Mouse (Mus musculus) forebrain, embryonic 16.5 days (tissue): ENCODE data around the gene Smurf2. TPM values are rescaled to one million over a fixed set of nuclear protein-coding genes. Genes with fewer than 3 reads are reported as not detected.
A peak's percentile ranks its signal among the peaks of the same experiment; 100 is the strongest.
"Not testable (repeated sequence)": the region's sequence is repeated elsewhere in the genome, so short reads cannot be mapped to it uniquely, and the experiment has no call there.

ENCODE experiments used
- ATAC-seq: fragments of 200-750 bp; cut with Nextera tagmentation; 2 replicates; pipeline ENCODE4 v1.8.0; 2017; ENCODE audit warnings: mild to moderate bottlenecking, moderate library complexity
- H3K27ac ChIP-seq: fragments of 300-500 bp; sonication (generic); 2 replicates; pipeline ENCODE4 v1.5.1; 2014; ENCODE audit warnings: low read length, control low read depth
- H3K27me3 ChIP-seq: fragments of 300-500 bp; sonication (generic); replicated peaks from 2 replicates; pipeline ENCODE4 v1.6.1; 2014; ENCODE audit warnings: low read length; ENCODE audit not compliant: control insufficient read depth, insufficient read depth
- H3K36me3 ChIP-seq: fragments of 300-500 bp; sonication (generic); 2 replicates; pipeline ENCODE4 v1.6.1; 2014; ENCODE audit not compliant: control insufficient read depth, insufficient read depth
- H3K4me1 ChIP-seq: fragments of 300-500 bp; sonication (generic); replicated peaks from 2 replicates; pipeline ENCODE4 v1.6.1; 2014; ENCODE audit warnings: low read length; ENCODE audit not compliant: control insufficient read depth, insufficient read depth
- H3K4me2 ChIP-seq: fragments of 300-500 bp; sonication (generic); 2 replicates; pipeline ENCODE4 v1.6.1; 2014; ENCODE audit warnings: mild to moderate bottlenecking, low read length, control low read depth
- H3K4me3 ChIP-seq: fragments of 300-500 bp; sonication (generic); replicated peaks from 2 replicates; pipeline ENCODE4 v1.5.1; 2014; ENCODE audit warnings: mild to moderate bottlenecking, low read length, control low read depth
- H3K9ac ChIP-seq: fragments of 300-500 bp; sonication (generic); replicated peaks from 2 replicates; pipeline ENCODE4 v1.6.1; 2014; ENCODE audit warnings: low read depth, low read length, control low read depth
- H3K9me3 ChIP-seq: fragments of 300-500 bp; sonication (generic); 2 replicates; pipeline ENCODE4 v1.6.1; 2016; ENCODE audit warnings: low read length; ENCODE audit not compliant: control insufficient read depth
- WGBS: fragments of 180-500 bp; shearing (Covaris S2); extraction: QIAGEN DNeasy Blood & Tissue Kit; methylation state at CpG from one replicate; pipeline ENCODE4 v1.1.7; 2014; 5-methylcytosine and 5-hydroxymethylcytosine counted together
- polyA plus RNA-seq: library from polyadenylated mRNA; unstranded; fragments of >200 nt; fragmentation: Nextera tagmentation; extraction: Ambion mirVana; gene quantifications from 2 replicates; pipeline ENCODE4 v1.2.1, GENCODE M21; 2015

Gene Smurf2
- polyA plus RNA-seq, 1 experiment from 2014 or later = 15.0 TPM

DNA sequence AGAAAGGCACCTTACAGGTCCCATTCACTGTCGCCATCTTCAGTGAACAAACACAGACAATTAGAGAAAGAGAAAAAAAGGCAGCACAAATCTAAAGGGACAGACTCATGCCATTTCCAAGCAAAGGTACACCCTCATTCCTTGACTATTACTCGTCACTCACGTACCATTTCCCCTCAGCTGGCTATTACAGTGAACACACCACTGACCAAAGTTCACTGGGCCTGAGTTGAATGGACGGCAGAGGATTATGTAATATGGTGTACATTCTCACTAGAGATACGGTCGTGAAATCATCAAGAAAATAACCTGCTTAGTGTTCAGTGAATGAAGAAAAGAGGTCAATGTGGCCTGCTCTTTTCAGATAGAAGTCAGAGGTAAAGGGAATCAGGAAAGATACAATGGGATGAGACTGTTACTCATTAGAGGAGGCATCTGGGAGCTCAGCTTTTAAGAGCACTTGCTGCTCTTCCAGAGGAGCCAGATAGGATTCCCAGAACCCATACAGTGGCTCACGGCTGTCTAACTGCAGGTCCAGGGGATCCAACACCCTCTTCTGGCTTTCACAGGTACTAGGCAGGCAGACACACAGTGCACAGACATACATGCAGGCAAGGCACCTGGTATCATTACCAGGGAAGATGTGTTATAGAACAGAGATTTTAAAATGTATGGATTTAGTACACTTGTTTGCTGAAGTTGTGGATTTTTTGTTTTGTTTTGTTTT is 107.9 kb downstream of the Smurf2 start:
- Histone ChIP-seq H3K36me3 (peaks cover 21% of the 10 kb centered on the region), H3K9me3 (no peaks in the 10 kb centered on the region), H3K27me3 (no peaks in the 10 kb centered on the region), H3K4me1 (no peaks in the 10 kb centered on the region), H3K4me2 (no peak overlapping the region), H3K9ac (no peak overlapping the region), H3K4me3 (no peak overlapping the region), H3K27ac (no peak overlapping the region)
- WGBS = 92% methylated on average over 7 of the region's 7 CpGs
- no peak for ATAC-seq

DNA sequence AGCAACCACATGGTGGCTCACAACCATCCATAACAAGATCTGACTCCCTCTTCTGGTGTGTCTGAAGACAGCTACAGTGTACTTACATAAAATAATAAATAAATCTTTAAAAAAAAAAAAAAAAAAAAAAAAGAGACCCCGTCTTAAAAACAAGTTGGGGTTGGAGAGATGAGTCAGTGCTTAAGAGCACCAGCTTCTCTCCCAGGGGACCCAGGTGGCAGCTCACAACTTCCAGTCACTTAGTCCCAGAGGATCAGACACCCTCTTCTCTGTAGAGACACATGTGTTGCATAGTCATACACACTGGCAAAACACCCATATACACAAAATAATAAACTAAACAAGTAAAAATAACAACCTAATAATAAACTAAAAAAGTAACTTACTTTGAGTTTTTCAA is 113.1 kb downstream of the Smurf2 start:
- not testable (repeated sequence) for ATAC-seq, H3K27me3 ChIP-seq, H3K9me3 ChIP-seq, H3K9ac ChIP-seq, H3K4me3 ChIP-seq, H3K4me2 ChIP-seq, H3K4me1 ChIP-seq, H3K27ac ChIP-seq
- 100% methylated on average over 1 of the region's 1 CpGs for WGBS
- peaks cover 13% of the 10 kb centered on the region for H3K36me3 ChIP-seq

DNA sequence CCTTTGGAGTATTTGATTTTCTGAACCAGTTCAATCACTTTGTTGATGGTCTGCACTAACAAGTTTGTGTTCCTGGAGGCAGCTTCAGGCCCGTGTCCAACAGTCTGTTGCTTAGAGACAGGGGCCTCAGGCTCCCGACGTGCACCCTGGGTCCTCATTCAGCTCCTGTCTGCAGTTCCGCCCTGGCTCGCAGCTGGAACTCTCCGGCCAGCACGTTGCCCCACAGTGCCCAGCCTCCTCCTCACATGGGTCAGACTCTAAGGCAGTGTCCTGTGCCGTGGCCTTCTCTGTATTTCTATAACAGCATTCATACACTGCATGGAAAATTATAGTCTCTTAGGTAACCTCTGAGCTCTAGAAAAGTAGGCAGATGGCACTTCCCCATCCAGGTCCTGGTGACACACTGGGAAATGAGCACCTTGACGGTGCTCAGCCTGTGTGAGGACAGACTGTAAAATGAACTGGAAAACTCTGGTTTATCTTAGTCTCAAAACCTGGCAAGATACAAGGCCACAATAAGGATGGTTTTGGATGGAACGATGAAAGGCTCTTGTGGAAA is 118.4 kb downstream of the Smurf2 start:
- ATAC-seq = no peak
- 77% methylated on average over 10 of the region's 10 CpGs for WGBS
- Histone ChIP-seq H3K4me1 (no peaks in the 10 kb centered on the region), H3K4me2 (no peak overlapping the region), H3K9ac (no peak overlapping the region), H3K4me3 (no peak overlapping the region), H3K27me3 (no peaks in the 10 kb centered on the region), H3K9me3 (no peaks in the 10 kb centered on the region), H3K36me3 (peaks cover 29% of the 10 kb centered on the region), H3K27ac (no peak overlapping the region)

DNA sequence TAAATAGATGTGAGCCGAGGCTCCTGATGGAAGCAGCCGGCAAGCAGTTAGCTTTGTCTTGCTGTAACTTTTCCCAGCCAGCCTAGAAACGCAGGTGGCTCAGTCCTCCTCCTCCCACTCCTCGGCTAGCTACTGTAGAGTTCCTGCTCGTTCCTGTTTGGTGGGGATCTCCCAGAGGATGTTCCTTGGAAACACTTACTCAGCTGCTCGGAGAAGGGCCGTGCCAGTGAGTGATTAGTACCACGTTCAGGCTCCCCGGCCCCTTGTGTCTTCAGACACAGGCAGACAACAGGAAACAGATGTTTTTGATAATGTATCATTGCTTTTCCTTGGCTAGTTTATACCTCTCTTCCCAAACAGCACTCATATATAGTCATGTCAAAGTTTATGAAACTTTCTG is 124.8 kb downstream of the Smurf2 start:
- no peaks in the 10 kb centered on the region for H3K27me3 ChIP-seq
- H3K36me3 ChIP-seq = peaks cover 21% of the 10 kb centered on the region
- H3K4me1 ChIP-seq = no peaks in the 10 kb centered on the region; the same call in 1 of the 2 replicates
- 87% methylated on average over 9 of the region's 9 CpGs for WGBS
- no peaks in the 10 kb centered on the region for H3K9me3 ChIP-seq
- no peak overlapping the region for H3K4me3 ChIP-seq
- no peak overlapping the region for H3K4me2 ChIP-seq
- no peak overlapping the region for H3K9ac ChIP-seq
- ATAC-seq = no peak
- no peak overlapping the region for H3K27ac ChIP-seq

DNA sequence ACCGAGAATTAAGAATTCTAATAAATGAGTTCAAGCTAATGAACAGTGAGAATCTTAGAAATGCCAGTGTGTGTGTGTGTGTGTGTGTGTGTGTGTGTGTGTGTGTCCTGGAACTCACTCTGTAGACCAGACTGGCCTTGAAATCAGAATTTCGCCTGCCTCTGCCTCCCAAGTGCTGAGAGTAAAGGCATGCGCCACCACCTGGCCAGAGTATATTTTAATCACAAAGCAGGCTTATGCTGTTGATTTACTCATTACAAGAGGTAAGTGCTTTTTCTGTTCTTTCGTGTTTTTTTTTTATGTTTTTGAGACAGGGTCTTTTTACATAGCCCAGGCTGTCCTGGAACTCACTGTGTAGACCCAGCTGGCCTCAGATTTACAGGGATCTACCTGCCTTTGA is 126.7 kb downstream of the Smurf2 start:
- Histone ChIP-seq H3K9ac (no peak overlapping the region), H3K4me1 (peaks cover 5% of the 10 kb centered on the region), H3K27me3 (no peaks in the 10 kb centered on the region), H3K4me2 (no peak overlapping the region), H3K36me3 (peaks cover 16% of the 10 kb centered on the region), H3K4me3 (no peak overlapping the region), H3K27ac (no peak overlapping the region), H3K9me3 (no peaks in the 10 kb centered on the region)
- 82% methylated on average over 4 of the region's 4 CpGs for WGBS
- ATAC-seq = no peak

DNA sequence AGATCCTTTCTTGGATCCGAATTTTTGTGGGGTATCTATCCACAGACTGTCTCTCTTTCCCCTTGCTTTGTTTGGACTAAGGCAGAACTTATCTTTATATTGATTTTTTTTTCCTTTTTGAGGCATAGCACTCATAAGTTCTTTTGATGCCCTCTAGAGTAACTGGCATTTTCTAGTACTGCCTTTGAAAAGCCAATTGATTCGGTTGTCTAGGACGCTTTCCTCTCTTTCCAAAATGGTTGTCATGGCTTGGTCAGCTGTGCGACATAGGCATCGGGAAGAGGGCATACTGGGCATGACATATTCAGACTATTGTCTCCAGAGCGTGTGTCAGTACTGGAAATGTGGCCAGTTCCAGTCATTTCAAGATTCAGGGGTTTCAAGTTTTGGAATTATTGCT is 130.9 kb downstream of the Smurf2 start:
- Histone ChIP-seq H3K4me3 (peak overlapping the region; percentile 99), H3K9me3 (no peaks in the 10 kb centered on the region), H3K36me3 (peaks cover 10% of the 10 kb centered on the region), H3K27ac (peak overlapping the region; percentile 97), H3K9ac (peak overlapping the region; percentile 89), H3K4me2 (peak overlapping the region; percentile 91), H3K27me3 (no peaks in the 10 kb centered on the region), H3K4me1 (peaks cover 21% of the 10 kb centered on the region)
- ATAC-seq = no peak
- WGBS = 0% methylated on average over 6 of the region's 6 CpGs

DNA sequence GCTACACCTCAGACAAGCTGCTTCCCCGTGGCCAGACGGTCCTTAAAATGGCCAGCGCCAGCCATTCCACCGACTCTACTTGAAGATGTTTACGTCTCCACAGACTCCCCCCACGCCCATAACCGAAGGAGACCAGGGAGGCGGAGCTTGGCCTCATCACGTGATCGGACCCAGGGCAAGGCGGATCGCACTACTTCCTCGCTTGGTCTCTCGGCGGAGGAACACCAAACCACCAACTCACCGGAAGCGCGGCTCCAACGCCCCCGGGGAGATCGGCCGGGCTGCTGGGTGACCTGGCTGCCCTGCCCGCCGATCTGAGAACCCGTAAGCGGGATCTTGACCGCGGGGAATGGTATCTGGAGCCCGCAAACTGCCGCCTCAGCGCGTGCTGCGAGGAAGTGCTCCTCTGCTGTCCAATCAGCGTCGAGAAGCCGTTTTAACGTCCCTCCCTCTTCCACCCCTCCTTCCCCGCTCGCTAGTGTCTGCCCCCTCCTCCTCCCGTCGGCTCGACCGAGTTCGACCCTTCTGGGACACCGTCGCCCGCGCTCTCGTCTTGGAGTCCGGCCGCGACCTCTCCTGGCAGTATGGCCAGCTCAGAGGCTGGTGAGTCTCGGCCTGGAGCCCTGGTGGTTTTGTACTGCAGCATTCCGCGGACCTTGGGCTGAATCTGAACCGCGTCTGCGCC is 131.6 kb downstream of the Smurf2 start, which contains the start of the genes Ddx5 and Cep95:
Gene Ddx5, minus strand, starts transcription at position 411 of the 685 bp plus-strand sequence.
Gene Cep95, plus strand, starts transcription at position 478 of the 685 bp plus-strand sequence.
- peaks cover 16% of the 10 kb centered on the region for H3K36me3 ChIP-seq
- no peaks in the 10 kb centered on the region for H3K9me3 ChIP-seq
- peak within 1 kb of the TSS; percentile 89 for H3K9ac ChIP-seq
- 0% methylated on average over 58 of the region's 58 CpGs for WGBS
- H3K27me3 ChIP-seq = no peaks in the 10 kb centered on the region
- peak within 1 kb of the TSS; percentile 97 for H3K27ac ChIP-seq
- peak; percentile 92 for ATAC-seq
- H3K4me3 ChIP-seq = peak within 1 kb of the TSS; percentile 99
- H3K4me1 ChIP-seq = peaks cover 21% of the 10 kb centered on the region
- H3K4me2 ChIP-seq = peak within 1 kb of the TSS; percentile 91

DNA sequence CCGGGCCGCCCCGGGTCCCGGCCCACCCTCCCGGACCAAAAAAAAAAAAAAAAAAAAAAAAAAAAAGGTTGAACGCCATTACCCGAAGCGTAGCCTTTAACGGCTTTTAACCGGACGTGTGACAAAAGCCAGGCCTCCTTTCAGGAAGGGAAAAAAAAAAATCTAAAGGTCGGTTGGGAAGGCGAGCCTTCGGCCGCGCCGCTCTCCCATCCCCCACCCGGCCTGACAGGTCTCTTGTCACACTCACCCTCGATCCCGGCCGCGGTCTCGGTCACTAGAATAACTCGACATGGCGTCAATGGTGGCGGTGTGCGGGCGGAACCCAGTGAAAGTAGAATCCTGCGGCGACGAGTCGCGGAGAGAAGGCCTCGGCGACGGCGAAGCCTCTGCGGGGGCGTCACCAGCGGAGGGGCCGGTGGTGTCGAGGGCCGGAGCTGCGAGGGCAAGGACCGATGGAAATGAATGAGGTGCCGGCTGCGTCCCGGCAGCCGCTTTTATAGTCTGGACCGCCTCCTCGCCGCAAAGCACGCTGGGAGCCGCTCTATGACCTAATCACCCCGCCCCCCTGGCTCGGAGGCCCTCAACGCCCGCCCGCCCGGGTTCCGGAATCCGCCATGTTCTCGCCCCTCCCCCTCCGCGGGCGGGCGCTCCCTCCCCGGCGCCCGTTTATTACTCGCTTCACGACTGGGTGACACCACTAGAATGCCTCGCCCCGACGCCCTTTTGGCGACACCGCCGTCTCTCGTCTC is 132.3 kb downstream of the Smurf2 start:
- Histone ChIP-seq H3K4me2 (peak overlapping the region; percentile 31), H3K4me3 (peak overlapping the region; percentile 99), H3K27ac (peak overlapping the region; percentile 97), H3K4me1 (peaks cover 21% of the 10 kb centered on the region), H3K27me3 (no peaks in the 10 kb centered on the region), H3K36me3 (peaks cover 22% of the 10 kb centered on the region), H3K9me3 (no peaks in the 10 kb centered on the region), H3K9ac (peak overlapping the region; percentile 89)
- under 1% methylated on average over 79 of the region's 79 CpGs for WGBS
- peak; percentile 81 for ATAC-seq
